Mouse (Mus musculus): ENCODE measurements around the gene Emilin3. TPM values are rescaled to one million over a fixed set of nuclear protein-coding genes. Genes with fewer than 3 reads are reported as not detected.

Emilin3 gene
- total RNA-seq, 2 experiments from 2014 or later = 0.48 TPM

- DNase-seq (ENCODE audit: low spot score in 2 of 2) = no peak
These were observed 5.2 kb upstream of the Emilin3 start for GRCm38 (mm10) chr2:160917313-160917712.

- no peak for DNase-seq (ENCODE audit: low spot score in 2 of 2)
These were observed 4.6 kb upstream of the Emilin3 start for GRCm38 (mm10) chr2:160916714-160917113.

- DNase-seq (ENCODE audit: low spot score in 2 of 2) = no peak
These were observed 3.9 kb upstream of the Emilin3 start for GRCm38 (mm10) chr2:160915821-160916610.

DNA sequence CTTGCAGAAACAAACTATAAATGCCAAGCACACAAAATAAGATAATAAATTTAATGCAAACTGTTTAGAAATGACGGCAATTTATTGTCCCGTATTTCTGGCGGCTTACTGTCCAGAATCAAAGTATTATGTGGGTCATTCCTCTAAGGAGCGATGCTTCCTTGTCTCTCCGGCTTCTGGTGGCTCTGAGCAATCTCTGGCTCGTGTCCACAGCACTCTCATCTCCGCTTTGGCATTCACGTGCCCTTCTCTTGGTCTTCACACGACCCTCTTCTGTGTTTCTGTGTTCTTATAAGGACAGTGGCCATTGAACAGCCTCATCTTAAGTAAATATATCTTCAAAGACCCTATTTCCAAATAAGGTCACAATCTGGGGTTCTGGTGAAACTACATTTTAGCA lies 2.5 kb upstream of the Emilin3 start:
- no peak for DNase-seq (ENCODE audit: low spot score in 2 of 2)

DNA sequence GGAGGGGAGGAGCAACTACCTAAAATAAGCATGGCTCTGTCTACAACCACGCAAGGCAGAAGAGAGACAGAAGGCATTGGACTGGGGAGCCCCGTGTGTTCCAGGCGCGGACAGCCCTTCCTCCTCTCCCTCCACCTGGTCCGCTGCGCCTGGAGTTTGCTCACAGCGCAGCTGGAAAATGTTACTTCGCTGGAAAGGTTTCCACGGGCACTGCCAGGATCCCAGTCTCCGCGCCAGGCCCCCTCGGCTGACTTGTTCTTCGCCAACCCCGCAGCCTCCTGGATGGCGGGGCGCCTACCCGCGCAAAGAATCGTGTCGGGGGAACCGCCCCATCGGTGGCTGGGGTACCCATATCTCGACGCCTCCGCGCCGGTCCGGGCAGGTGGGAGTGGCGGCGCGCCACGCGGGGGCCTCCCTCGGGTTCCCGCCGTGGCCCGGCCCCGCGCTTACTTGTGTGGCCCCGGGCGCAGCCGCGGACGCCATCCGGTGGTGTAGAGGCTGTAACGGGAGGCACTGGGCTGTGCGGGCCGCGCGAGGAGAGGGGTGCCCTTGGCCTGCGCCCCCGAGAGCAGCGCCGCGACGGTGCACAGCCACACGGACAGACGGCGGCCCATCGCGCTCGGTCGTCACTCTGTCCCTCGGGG lies 448 bp downstream of the Emilin3 start:
- DNase-seq (ENCODE audit: low spot score in 2 of 2) = no peak

DNA sequence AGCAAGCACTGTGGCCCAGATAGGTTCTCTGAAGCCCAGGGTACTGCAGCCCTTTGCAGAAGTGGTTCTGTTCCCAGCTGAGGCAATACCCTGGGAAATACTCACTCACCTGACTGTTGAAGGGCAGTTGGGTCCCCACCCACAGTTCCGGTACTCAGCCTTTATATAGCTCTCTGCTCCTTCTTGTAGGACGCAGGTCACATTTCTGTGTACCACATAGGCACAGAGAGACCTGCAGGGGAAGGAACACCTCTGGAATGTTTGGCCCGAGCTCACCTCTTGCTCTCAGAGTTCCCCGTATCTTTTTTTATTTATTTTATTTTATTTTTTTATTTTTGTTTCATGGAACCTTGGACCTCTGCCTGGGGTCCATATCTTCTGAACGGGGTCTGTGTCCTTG lies 1.5 kb downstream of the Emilin3 start:
- DNase-seq (ENCODE audit: low spot score in 2 of 2) = no peak

DNA sequence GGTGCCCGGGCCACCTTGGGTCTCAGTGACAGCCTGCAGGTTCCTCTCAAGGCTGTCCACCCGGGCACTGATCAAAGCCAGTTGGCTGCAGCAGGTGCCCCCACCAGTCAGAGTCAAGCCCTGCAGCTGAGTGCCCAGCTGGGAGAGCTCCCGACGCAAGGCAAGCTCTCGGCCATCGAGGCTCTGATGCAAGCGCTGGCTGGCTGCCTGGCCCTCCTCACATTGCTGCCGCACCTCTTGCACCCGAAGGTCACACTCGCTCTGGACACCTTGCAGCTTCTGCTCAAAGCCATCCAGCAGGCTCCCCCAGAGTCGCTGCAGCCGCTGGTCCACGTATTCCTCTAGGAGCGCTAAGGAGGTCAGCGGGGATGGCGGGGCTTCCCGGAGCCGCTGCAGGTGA lies 3.5 kb downstream of the Emilin3 start:
- no peak for DNase-seq (ENCODE audit: low spot score in 2 of 2)

DNA sequence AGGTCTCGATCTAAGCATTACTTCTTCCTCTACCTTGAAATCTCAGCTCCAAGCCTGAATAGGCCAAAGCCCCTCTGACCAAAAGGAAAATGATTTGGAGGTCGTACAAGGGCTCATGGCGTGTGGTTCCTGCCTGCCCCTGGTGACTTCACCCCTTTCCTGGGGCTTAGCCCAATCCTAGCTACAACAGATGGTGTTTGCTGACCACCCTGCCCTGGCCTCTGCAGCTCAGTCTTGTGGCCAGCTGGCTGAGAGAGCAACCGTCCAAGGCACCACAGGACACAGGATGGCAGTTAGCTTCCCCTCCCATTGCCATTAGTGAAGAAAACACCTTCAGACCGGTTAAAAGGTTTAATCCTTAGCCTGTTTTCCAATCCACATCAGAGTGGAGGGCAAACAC lies 6.0 kb downstream of the Emilin3 start:
- no peak for DNase-seq (ENCODE audit: low spot score in 2 of 2)

GRCm38 (mm10) chr2:160905301-160905700 lies 6.8 kb downstream of the Emilin3 start:
- no peak for DNase-seq (ENCODE audit: low spot score in 2 of 2)

- DNase-seq (ENCODE audit: low spot score in 2 of 2) = no peak
These were observed 10.3 kb downstream of the Emilin3 start for GRCm38 (mm10) chr2:160901656-160902412.

- no peak for DNase-seq (ENCODE audit: low spot score in 2 of 2)
These were observed 20.4 kb downstream of the Emilin3 start for GRCm38 (mm10) chr2:160891697-160892096.

DNA sequence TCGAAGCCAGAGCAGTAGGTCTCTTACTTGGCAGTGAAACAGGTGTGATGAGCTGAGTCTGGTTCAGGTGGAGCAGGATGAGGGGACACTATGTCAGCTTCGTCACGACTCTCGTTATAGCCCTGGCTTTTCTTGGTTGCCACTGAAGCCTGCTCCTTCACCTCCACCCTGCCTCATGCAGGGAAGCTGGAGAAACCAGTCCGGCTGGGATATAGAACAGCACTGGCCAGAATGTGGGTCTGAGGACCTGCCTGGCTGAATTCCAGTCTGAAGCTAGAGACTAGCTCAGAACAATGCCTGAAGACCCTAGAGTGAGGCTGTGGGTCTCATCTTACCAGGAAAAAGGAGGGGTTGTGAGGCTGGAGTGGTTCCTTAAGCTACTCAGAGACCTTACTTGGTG lies 21.1 kb downstream of the Emilin3 start:
- DNase-seq (ENCODE audit: low spot score in 2 of 2) = no peak

GRCm38 (mm10) chr2:160887859-160888258 lies 24.3 kb downstream of the Emilin3 start:
- DNase-seq (ENCODE audit: low spot score in 2 of 2) = no peak

GRCm38 (mm10) chr2:160887284-160887683 lies 24.8 kb downstream of the Emilin3 start:
- DNase-seq (ENCODE audit: low spot score in 2 of 2) = peak; percentile 83 to 88

DNA sequence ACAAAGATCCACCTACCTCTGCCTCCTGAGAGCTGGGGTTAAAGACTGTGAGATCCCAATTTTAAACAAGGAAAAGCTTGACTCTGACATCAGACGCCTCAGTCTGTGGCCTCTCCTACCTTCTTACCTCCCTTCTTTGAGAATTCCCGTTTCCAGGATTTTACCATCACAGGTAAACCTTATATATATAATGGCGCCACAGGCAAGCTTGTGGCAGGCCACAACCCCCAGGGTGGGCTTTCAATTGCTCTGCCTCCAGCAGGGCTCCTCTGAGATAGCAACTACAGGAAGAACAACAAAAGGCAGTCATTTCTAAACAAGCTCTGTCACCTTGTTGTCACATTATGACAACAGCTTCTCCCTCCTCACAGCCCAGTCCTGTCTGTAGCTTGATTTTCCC lies 25.9 kb downstream of the Emilin3 start:
- no peak for DNase-seq (ENCODE audit: low spot score in 2 of 2)

DNA sequence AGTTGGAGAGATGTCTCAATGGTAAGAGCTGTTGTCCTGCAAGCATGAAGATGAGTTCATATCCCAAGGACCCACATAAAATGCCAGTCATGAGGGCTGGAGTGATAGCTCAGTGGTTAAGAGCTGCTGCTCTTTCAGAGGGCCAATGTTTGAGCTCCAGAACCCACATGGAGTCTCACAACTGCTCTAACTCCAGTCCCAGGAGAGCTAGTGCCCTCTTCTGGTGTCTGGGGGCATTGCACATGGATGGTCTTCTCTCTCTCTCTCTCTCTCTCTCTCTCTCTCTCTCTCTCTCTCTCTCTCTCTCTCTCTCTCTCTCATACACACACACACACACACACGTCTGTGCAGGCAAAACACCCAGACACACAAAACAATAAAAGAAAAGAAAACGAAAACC lies 27.3 kb downstream of the Emilin3 start:
- no peak for DNase-seq (ENCODE audit: low spot score in 2 of 2)

GRCm38 (mm10) chr2:160883912-160884311 lies 28.2 kb downstream of the Emilin3 start:
- no peak for DNase-seq (ENCODE audit: low spot score in 2 of 2)

DNA sequence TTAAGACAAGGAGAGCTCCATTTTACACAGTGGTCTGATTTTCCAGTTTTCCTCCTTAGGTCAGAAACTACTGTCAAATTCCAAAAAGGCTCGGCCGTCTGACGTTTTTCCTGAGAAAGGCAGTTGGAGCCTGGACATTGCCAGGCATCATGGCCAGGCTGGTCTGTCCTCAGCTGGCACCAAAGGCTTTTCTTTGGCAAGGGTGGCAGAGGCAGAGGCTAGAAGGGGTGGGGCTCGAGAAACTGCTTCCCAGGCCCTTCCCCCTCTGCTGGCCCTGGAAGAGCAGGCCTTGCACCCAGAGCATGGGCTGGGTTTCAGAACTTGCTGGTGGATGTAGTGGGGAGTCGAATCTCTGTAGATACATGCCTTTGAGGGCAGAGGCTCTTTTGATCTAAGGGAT lies 29.7 kb downstream of the Emilin3 start:
- DNase-seq (ENCODE audit: low spot score in 2 of 2) = peak in 1 of 2 experiments; percentile 52

- DNase-seq (ENCODE audit: low spot score in 2 of 2) = no peak
These were observed 30.5 kb downstream of the Emilin3 start for GRCm38 (mm10) chr2:160881462-160882101.

GRCm38 (mm10) chr2:160880453-160881195 lies 31.5 kb downstream of the Emilin3 start, which contains the start of gene Lpin3:
TSS of gene Lpin3 (plus strand) at chr2:160880670.
- DNase-seq (ENCODE audit: low spot score in 2 of 2) = peak; percentile 46 to 72

GRCm38 (mm10) chr2:160876115-160876514 lies 36.0 kb downstream of the Emilin3 start:
- DNase-seq (ENCODE audit: low spot score in 2 of 2) = no peak
